Mouse (Mus musculus): ENCODE measurements around the gene Zfhx3. TPM values are rescaled to one million over a fixed set of nuclear protein-coding genes. Genes with fewer than 3 reads are reported as not detected.
A peak's percentile ranks its signal among the peaks of the same experiment; 100 is the strongest.

Zfhx3 gene
- total and polyA plus RNA-seq, 2 experiments from 2014 or later = 9.6 to 13.8 TPM

- ATAC-seq (no peak), DNase-seq (no peak)
- H3K4me3 ChIP-seq (ENCODE audit: low read depth, low read length) = peak overlapping the region; percentile 25; the same call in 1 of the 2 replicates
- no peaks in the 10 kb centered on the region for H3K36me3 ChIP-seq (ENCODE audit: insufficient read depth)
- WGBS = 7% methylated on average over 10 of the region's 10 CpGs
- no peak overlapping the region for H3K9ac ChIP-seq
- H3K27ac ChIP-seq (ENCODE audit: low read depth, low read length) = peak overlapping the region; percentile 64; the same call in 1 of the 2 replicates
- peaks cover 11% of the 10 kb centered on the region; the same call in 1 of the 2 replicates for H3K4me1 ChIP-seq (ENCODE audit: insufficient read depth)
- TF ChIP-seq CTCF (IDR thresholded peaks at IDR 0.05; ENCODE audit: low read depth) = no peak
- H3K4me2 ChIP-seq (ENCODE audit: low read depth) = peak overlapping the region; percentile 48
- no peaks in the 10 kb centered on the region for H3K9me3 ChIP-seq (ENCODE audit: low read length)
- H3K27me3 ChIP-seq (ENCODE audit: insufficient read depth, low read length) = peaks cover 13% of the 10 kb centered on the region; the same call in 1 of the 2 replicates
Observed at GRCm38 (mm10) chr8:107943550-107944348, 1.3 kb downstream of the Zfhx3 start.

GRCm38 (mm10) chr8:107944676-107945600, 2.5 kb downstream of the Zfhx3 start:
- Histone ChIP-seq H3K4me1 (ENCODE audit: insufficient read depth) (peaks cover 11% of the 10 kb centered on the region; the same call in 1 of the 2 replicates), H3K9me3 (ENCODE audit: low read length) (no peaks in the 10 kb centered on the region), H3K9ac (peak overlapping the region; percentile 31), H3K27ac (ENCODE audit: low read depth, low read length) (peak overlapping the region; percentile 54), H3K27me3 (ENCODE audit: insufficient read depth, low read length) (peaks cover 16% of the 10 kb centered on the region; the same call in 1 of the 2 replicates), H3K4me2 (ENCODE audit: low read depth) (peak overlapping the region; percentile 45), H3K36me3 (ENCODE audit: insufficient read depth) (no peaks in the 10 kb centered on the region), H3K4me3 (ENCODE audit: low read depth, low read length) (peak overlapping the region; percentile 20; the same call in 1 of the 2 replicates)
- WGBS = 14% methylated on average over 31 of the region's 31 CpGs
- TF ChIP-seq CTCF (IDR thresholded peaks at IDR 0.05; ENCODE audit: low read depth) = no peak
- DNase-seq (no peak), ATAC-seq (no peak)

- Histone ChIP-seq H3K36me3 (ENCODE audit: insufficient read depth) (no peaks in the 10 kb centered on the region), H3K9ac (no peak overlapping the region), H3K4me2 (ENCODE audit: low read depth) (no peak overlapping the region), H3K27ac (ENCODE audit: low read depth, low read length) (no peak overlapping the region), H3K4me1 (ENCODE audit: insufficient read depth) (peaks cover 10% of the 10 kb centered on the region; the same call in 1 of the 2 replicates), H3K9me3 (ENCODE audit: low read length) (no peaks in the 10 kb centered on the region), H3K4me3 (ENCODE audit: low read depth, low read length) (no peak overlapping the region), H3K27me3 (ENCODE audit: insufficient read depth, low read length) (peaks cover 21% of the 10 kb centered on the region; the same call in 1 of the 2 replicates)
- TF ChIP-seq CTCF (IDR thresholded peaks at IDR 0.05; ENCODE audit: low read depth) = no peak
- no peak for DNase-seq
- no peak for ATAC-seq
- WGBS = 48% methylated on average over 5 of the region's 5 CpGs
Observed at GRCm38 (mm10) chr8:107946888-107947287, 4.4 kb downstream of the Zfhx3 start.

GRCm38 (mm10) chr8:107955887-107956286, 13.4 kb downstream of the Zfhx3 start:
- no peak overlapping the region for H3K9ac ChIP-seq
- TF ChIP-seq CTCF (IDR thresholded peaks at IDR 0.05; ENCODE audit: low read depth) = peak; percentile 74
- no peaks in the 10 kb centered on the region for H3K36me3 ChIP-seq (ENCODE audit: insufficient read depth)
- ATAC-seq (peak; percentile 60; the same call in 1 of the 2 replicates), DNase-seq (peak; percentile 83)
- H3K4me1 ChIP-seq (ENCODE audit: insufficient read depth) = no peaks in the 10 kb centered on the region
- H3K4me2 ChIP-seq (ENCODE audit: low read depth) = no peak overlapping the region
- 62% methylated on average over 3 of the region's 3 CpGs for WGBS
- no peaks in the 10 kb centered on the region for H3K9me3 ChIP-seq (ENCODE audit: low read length)
- peaks cover 10% of the 10 kb centered on the region for H3K27me3 ChIP-seq (ENCODE audit: insufficient read depth, low read length)
- H3K4me3 ChIP-seq (ENCODE audit: low read depth, low read length) = no peak overlapping the region
- H3K27ac ChIP-seq (ENCODE audit: low read depth, low read length) = no peak overlapping the region

GRCm38 (mm10) chr8:107957566-107957965, 15.1 kb downstream of the Zfhx3 start:
- WGBS = 38% methylated on average over 8 of the region's 8 CpGs
- no peaks in the 10 kb centered on the region for H3K36me3 ChIP-seq (ENCODE audit: insufficient read depth)
- H3K9ac ChIP-seq = no peak overlapping the region
- ATAC-seq (no peak), DNase-seq (peak; percentile 58)
- H3K9me3 ChIP-seq (ENCODE audit: low read length) = no peaks in the 10 kb centered on the region
- no peaks in the 10 kb centered on the region for H3K4me1 ChIP-seq (ENCODE audit: insufficient read depth)
- no peak overlapping the region for H3K27ac ChIP-seq (ENCODE audit: low read depth, low read length)
- H3K4me3 ChIP-seq (ENCODE audit: low read depth, low read length) = no peak overlapping the region
- no peak overlapping the region for H3K4me2 ChIP-seq (ENCODE audit: low read depth)
- TF ChIP-seq CTCF (IDR thresholded peaks at IDR 0.05; ENCODE audit: low read depth) = no peak
- peaks cover 5% of the 10 kb centered on the region; the same call in 1 of the 2 replicates for H3K27me3 ChIP-seq (ENCODE audit: insufficient read depth, low read length)

- Histone ChIP-seq H3K4me3 (ENCODE audit: low read depth, low read length) (no peak overlapping the region), H3K4me2 (ENCODE audit: low read depth) (peak overlapping the region; percentile 11; the same call in 1 of the 2 replicates), H3K9ac (no peak overlapping the region), H3K36me3 (ENCODE audit: insufficient read depth) (no peaks in the 10 kb centered on the region), H3K9me3 (ENCODE audit: low read length) (no peaks in the 10 kb centered on the region), H3K27ac (ENCODE audit: low read depth, low read length) (no peak overlapping the region), H3K4me1 (ENCODE audit: insufficient read depth) (no peaks in the 10 kb centered on the region), H3K27me3 (ENCODE audit: insufficient read depth, low read length) (no peaks in the 10 kb centered on the region)
- TF ChIP-seq CTCF (IDR thresholded peaks at IDR 0.05; ENCODE audit: low read depth) = no peak
- no peak for DNase-seq
- ATAC-seq = no peak
- WGBS = 42% methylated on average over 11 of the region's 11 CpGs
Observed at GRCm38 (mm10) chr8:107960466-107960865, 18.0 kb downstream of the Zfhx3 start.
